Mouse (Mus musculus): ENCODE data around the gene Crhr2.

- TF ChIP-seq FLI1 (IDR thresholded peaks at IDR 0.05; ENCODE audit: low read length) (no peak), GATA1 (IDR thresholded peaks at IDR 0.05; ENCODE audit: borderline replicate concordance, low read length) (no peak)
Measured at GRCm38 (mm10) chr6:55045326-55045725, 87.5 kb downstream of the Crhr2 start.
